Mouse (Mus musculus) kidney, embryonic 16.5 days (tissue): Measurements from ENCODE around the gene Sik3. TPM values are rescaled to one million over a fixed set of nuclear protein-coding genes. Genes with fewer than 3 reads are reported as not detected.

Source experiments
- ATAC-seq: fragments of 200-750 bp; cut with Nextera tagmentation; 2 replicates; pipeline ENCODE4 v1.8.0; 2017; ENCODE audit warnings: moderate TSS enrichment; ENCODE audit not compliant: low FRiP score, low TSS enrichment
- H3K27ac ChIP-seq: fragments of 300-500 bp; sonication (generic); 2 replicates; pipeline ENCODE4 v1.5.1; 2014; ENCODE audit warnings: low read length
- H3K27me3 ChIP-seq: fragments of 300-500 bp; sonication (generic); 2 replicates; pipeline ENCODE4 v1.6.1; 2014; ENCODE audit warnings: low read length, control low read depth, mixed read lengths; ENCODE audit not compliant: insufficient read depth
- H3K36me3 ChIP-seq: fragments of 300-500 bp; sonication (generic); 2 replicates; pipeline ENCODE4 v1.6.1; 2014; ENCODE audit warnings: low read length, control low read depth, mixed read lengths; ENCODE audit not compliant: insufficient read depth
- H3K4me1 ChIP-seq: fragments of 300-500 bp; sonication (generic); 2 replicates; pipeline ENCODE4 v1.6.1; 2014; ENCODE audit warnings: low read length, control low read depth, mixed read lengths; ENCODE audit not compliant: insufficient read depth
- H3K4me2 ChIP-seq: fragments of 300-500 bp; sonication (generic); replicated peaks from 2 replicates; pipeline ENCODE4 v1.6.1; 2014; ENCODE audit warnings: low read depth, low read length
- H3K4me3 ChIP-seq: fragments of 300-500 bp; sonication (generic); 2 replicates; pipeline ENCODE4 v1.5.1; 2014; ENCODE audit warnings: mild to moderate bottlenecking, low read length
- H3K9ac ChIP-seq: fragments of 300-500 bp; sonication (generic); replicated peaks from 2 replicates; pipeline ENCODE4 v1.6.1; 2014; ENCODE audit warnings: low read length
- H3K9me3 ChIP-seq: fragments of 300-500 bp; sonication (generic); 2 replicates; pipeline ENCODE4 v1.6.1; 2016; ENCODE audit warnings: low read length, control low read depth
- WGBS: fragments of 180-500 bp; shearing (Covaris S2); extraction: QIAGEN DNeasy Blood & Tissue Kit; methylation state at CpG from one replicate; pipeline ENCODE4 v1.1.7; 2014; 5-methylcytosine and 5-hydroxymethylcytosine counted together
- polyA plus RNA-seq: library from polyadenylated mRNA; unstranded; fragments of >200 nt; fragmentation: Nextera tagmentation; extraction: Ambion mirVana; gene quantifications from 2 replicates; pipeline ENCODE4 v1.2.1, GENCODE M21; 2015

Gene Sik3
- polyA plus RNA-seq, 1 experiment from 2014 or later = 5.2 TPM

DNA sequence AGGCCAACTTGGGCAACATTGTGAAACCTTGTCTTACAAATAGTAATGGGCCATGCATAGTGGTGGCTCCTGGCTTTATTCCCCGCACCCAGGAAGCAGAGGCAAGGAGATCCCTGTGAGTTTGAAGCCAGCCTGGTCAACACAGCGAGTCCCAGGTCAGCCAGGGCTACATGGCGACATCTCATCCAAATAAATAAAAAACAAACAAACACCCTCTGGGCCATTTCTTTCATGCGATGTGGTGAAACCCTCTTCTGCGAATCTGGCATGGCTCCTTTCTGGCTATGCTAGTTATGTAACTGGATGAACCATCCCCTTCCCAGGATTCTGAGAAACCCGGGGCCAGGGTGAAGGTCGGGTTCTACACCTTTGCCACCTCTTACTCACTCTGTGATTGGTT is 243.6 kb downstream of the Sik3 start:
- H3K9ac ChIP-seq = no peak overlapping the region
- H3K27ac ChIP-seq = no peak overlapping the region
- H3K27me3 ChIP-seq = no peaks in the 10 kb centered on the region
- ATAC-seq = no peak
- H3K9me3 ChIP-seq = no peaks in the 10 kb centered on the region
- H3K36me3 ChIP-seq = no peaks in the 10 kb centered on the region
- no peak overlapping the region for H3K4me3 ChIP-seq
- H3K4me1 ChIP-seq = no peaks in the 10 kb centered on the region
- no peak overlapping the region for H3K4me2 ChIP-seq
- 90% methylated on average over 7 of the region's 7 CpGs for WGBS

DNA sequence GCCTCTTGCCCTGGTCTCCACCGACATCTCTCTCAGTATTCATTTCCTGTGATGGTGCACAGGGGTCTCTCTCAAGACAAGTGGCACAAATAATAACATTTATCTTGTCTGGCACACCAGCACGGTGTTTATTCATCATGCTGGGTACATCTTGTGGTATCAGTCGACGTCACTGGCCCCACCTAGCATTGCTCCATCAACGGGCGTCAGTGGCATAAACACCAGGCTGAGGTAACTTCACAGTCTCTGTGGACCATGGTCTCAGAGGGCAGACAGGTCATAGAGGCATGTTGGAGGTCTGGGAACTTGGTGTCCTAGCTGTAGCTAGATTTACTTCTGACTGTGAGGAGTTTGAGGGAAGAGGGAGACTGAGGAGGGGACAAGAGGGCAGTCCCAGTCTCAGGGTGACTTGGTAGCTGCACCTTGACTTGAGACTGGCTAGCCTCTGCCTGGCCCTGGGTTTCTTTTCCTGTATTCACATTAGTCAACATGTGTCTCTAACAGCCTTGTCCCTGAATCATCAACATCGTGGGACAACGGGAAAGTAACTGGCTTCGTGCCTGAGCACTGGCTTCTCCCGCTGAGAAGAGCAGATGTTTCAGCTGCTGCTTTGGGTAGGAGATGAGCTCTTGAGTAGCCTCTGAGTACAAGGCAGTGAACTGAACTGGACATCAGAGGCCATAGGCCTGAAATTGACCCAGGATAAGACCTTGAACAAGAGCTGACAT is 244.2 kb downstream of the Sik3 start:
- Histone ChIP-seq H3K36me3 (no peaks in the 10 kb centered on the region), H3K9me3 (no peaks in the 10 kb centered on the region), H3K4me3 (no peak overlapping the region), H3K27me3 (no peaks in the 10 kb centered on the region), H3K27ac (no peak overlapping the region), H3K4me2 (no peak overlapping the region), H3K9ac (no peak overlapping the region), H3K4me1 (no peaks in the 10 kb centered on the region)
- whole genome bisulfite sequencing = 86% methylated on average over 10 of the region's 10 CpGs
- ATAC-seq = no peak

GRCm38 (mm10) chr9:46257546-46257945 is 244.9 kb downstream of the Sik3 start:
- no peak for ATAC-seq
- Histone ChIP-seq H3K27ac (no peak overlapping the region), H3K4me1 (no peaks in the 10 kb centered on the region), H3K27me3 (no peaks in the 10 kb centered on the region), H3K9me3 (no peaks in the 10 kb centered on the region), H3K9ac (no peak overlapping the region), H3K36me3 (no peaks in the 10 kb centered on the region), H3K4me3 (no peak overlapping the region), H3K4me2 (no peak overlapping the region)
- WGBS = 79% methylated on average over 3 of the region's 3 CpGs

DNA sequence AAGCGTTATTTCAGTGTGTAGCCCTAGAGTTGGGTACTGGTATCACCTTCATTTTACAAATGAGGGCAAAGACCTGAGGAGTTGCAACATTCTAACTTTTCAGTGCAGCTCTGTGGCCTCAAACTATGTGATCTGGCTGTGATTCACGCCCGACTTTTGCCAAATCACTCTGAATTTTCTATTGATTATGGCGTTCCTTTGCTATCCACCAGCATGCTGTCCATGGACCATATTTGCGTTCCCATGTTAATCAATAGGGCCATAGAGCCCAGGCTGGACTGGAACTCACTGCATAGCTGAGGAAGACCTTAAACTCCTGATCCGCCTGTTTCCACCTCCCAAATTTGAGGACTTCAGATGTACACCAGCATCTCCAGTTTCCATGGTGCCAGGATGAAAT is 246.5 kb downstream of the Sik3 start:
- Histone ChIP-seq H3K9ac (no peak overlapping the region), H3K36me3 (no peaks in the 10 kb centered on the region), H3K27me3 (no peaks in the 10 kb centered on the region), H3K4me2 (no peak overlapping the region), H3K9me3 (no peaks in the 10 kb centered on the region), H3K27ac (no peak overlapping the region), H3K4me3 (no peak overlapping the region), H3K4me1 (no peaks in the 10 kb centered on the region)
- ATAC-seq = no peak
- 91% methylated on average over 6 of the region's 6 CpGs for WGBS

GRCm38 (mm10) chr9:46261131-46261530 is 248.5 kb downstream of the Sik3 start:
- no peaks in the 10 kb centered on the region for H3K4me1 ChIP-seq

GRCm38 (mm10) chr9:46268343-46268873 is 255.8 kb downstream of the Sik3 start, which contains the start of gene Apoa5:
Apoa5 (plus strand) TSS chr9:46268633.
- 45% methylated on average over 7 of the region's 7 CpGs for WGBS
- 0 out of 2 replicates have a peak, but pooled peaks cover 7% of the 10 kb centered on the region for H3K4me1 ChIP-seq
- peaks cover 8% of the 10 kb centered on the region; the same call in 1 of the 2 replicates for H3K27me3 ChIP-seq
- no peak within 1 kb of the TSS for H3K27ac ChIP-seq
- H3K9ac ChIP-seq = no peak within 1 kb of the TSS
- H3K4me3 ChIP-seq = no peak within 1 kb of the TSS
- ATAC-seq = no peak
- H3K4me2 ChIP-seq = no peak within 1 kb of the TSS
- H3K9me3 ChIP-seq = no peaks in the 10 kb centered on the region
- no peaks in the 10 kb centered on the region for H3K36me3 ChIP-seq

More at GRCm38 (mm10) chr9:46261131-46261530, 248.5 kb downstream of the Sik3 start:
- WGBS = 93% methylated on average over 7 of the region's 7 CpGs
- H3K9me3 ChIP-seq = no peaks in the 10 kb centered on the region
- H3K9ac ChIP-seq = no peak overlapping the region
- no peak overlapping the region for H3K4me3 ChIP-seq
- no peak overlapping the region for H3K27ac ChIP-seq
- H3K4me2 ChIP-seq = no peak overlapping the region
- no peaks in the 10 kb centered on the region for H3K27me3 ChIP-seq
- no peak for ATAC-seq
- no peaks in the 10 kb centered on the region for H3K36me3 ChIP-seq

- 75% methylated on average over 5 of the region's 5 CpGs for WGBS
- ATAC-seq = no peak
- Histone ChIP-seq H3K4me3 (no peak overlapping the region), H3K4me2 (no peak overlapping the region), H3K4me1 (peaks cover 13% of the 10 kb centered on the region), H3K9ac (no peak overlapping the region), H3K36me3 (no peaks in the 10 kb centered on the region), H3K27ac (no peak overlapping the region), H3K9me3 (no peaks in the 10 kb centered on the region), H3K27me3 (peaks cover 8% of the 10 kb centered on the region; the same call in 1 of the 2 replicates)
Measured at GRCm38 (mm10) chr9:46269125-46269524, 256.5 kb downstream of the Sik3 start.

DNA sequence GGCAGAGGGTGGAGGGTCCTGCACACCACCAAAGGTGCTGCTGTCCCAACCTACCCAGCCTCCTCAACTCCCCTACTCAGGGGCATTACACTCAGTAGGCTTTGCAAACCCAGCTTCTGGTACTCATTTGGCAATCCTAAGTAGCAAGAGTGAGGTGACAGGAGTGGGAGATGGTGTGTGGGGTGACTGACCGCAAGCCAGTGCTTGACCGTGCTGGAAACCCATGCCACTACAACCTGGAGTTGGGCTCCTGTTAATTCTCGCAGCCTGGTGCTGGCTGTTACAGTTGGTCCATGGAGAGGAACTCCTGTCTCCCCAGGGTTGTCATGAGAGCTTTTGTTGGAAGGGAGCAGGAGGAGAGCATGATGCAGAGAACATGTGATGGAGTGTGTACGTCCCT is 258.2 kb downstream of the Sik3 start:
- WGBS = 86% methylated on average over 4 of the region's 4 CpGs
- Histone ChIP-seq H3K27me3 (peaks cover 8% of the 10 kb centered on the region; the same call in 1 of the 2 replicates), H3K9me3 (no peaks in the 10 kb centered on the region), H3K9ac (no peak overlapping the region), H3K36me3 (peaks cover 13% of the 10 kb centered on the region), H3K27ac (no peak overlapping the region), H3K4me1 (peaks cover 13% of the 10 kb centered on the region), H3K4me2 (no peak overlapping the region), H3K4me3 (no peak overlapping the region)
- no peak for ATAC-seq

GRCm38 (mm10) chr9:46272070-46272469 is 259.4 kb downstream of the Sik3 start:
- Histone ChIP-seq H3K36me3 (peaks cover 26% of the 10 kb centered on the region), H3K9ac (no peak overlapping the region), H3K4me2 (no peak overlapping the region), H3K27ac (no peak overlapping the region), H3K4me3 (no peak overlapping the region), H3K9me3 (no peaks in the 10 kb centered on the region), H3K4me1 (peaks cover 13% of the 10 kb centered on the region), H3K27me3 (peaks cover 8% of the 10 kb centered on the region; the same call in 1 of the 2 replicates)
- 87% methylated on average over 9 of the region's 9 CpGs for WGBS
- no peak for ATAC-seq
